Mouse (Mus musculus) ZHBTc4 (cell line): Measurements from ENCODE around the gene Trim58.
A peak's percentile ranks its signal among the peaks of the same experiment; 100 is the strongest.

ENCODE experiments used
- DNase-seq: peaks from one replicate; pipeline ENCODE4 v3.0.0-alpha.2; 2011; ENCODE audit warnings: low read depth, low spot score

The Trim58 gene

DNA sequence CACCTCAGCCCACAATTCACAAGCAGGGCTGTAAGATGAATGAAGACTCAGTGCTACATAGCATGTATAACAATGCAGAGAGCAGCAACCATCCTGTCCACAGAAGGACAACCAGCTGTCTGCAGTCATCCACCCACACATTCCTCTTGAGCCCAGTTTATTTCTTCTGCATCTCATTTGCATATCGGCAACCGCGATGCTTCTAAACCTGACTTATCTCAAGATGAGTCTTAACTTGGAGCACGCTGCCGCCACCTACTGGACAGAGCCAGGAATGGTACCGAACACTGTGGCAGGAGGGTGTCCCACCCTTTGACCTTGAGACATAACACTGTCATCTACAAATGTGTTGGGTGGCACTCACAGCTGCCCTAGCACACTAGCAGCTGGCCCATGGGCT lies 3.1 kb downstream of the Trim58 start:
- DNase-seq = peak; percentile 90

DNA sequence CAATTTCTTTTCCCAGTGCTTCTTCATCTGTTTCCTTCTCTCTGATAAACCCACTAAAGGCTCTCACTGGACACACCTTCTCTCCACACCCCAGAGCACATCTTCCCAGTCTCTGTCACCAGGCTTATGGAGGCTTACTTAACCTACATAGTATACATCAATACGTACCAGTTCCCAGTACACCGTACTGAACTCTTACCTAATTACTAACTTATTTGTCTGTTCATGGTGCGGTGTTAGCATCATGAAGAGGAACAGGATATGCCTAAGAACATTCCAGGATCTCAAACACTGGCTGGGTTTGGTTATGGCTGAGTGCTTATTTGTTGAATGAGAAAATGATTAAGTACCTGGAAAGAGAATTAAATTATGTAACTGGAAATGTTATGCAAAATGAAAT lies 14.9 kb downstream of the Trim58 start:
- no peak for DNase-seq

DNA sequence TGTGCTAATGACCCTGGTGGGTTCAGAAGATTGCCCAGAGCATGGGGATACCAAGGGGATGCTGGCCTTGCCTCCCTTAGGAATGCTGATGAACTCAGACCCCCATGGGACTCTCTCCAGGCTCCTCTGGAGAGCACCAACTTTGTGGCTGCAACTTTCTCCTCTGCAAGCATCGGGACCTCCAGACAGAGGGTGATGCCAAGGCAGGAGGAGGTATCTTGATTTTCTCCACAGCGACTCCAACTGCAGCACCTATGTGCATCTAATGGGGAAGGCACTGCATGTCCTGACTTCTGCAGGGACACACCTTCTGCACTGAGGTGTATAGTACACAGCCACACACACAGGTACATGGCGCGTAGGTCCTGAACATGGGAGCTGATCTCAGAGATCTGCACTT lies 18.3 kb downstream of the Trim58 start, which contains the start of gene Olfr322:
Gene Olfr322, plus strand, starts transcription at position 187 of the 400 bp plus-strand sequence.
- DNase-seq = no peak

DNA sequence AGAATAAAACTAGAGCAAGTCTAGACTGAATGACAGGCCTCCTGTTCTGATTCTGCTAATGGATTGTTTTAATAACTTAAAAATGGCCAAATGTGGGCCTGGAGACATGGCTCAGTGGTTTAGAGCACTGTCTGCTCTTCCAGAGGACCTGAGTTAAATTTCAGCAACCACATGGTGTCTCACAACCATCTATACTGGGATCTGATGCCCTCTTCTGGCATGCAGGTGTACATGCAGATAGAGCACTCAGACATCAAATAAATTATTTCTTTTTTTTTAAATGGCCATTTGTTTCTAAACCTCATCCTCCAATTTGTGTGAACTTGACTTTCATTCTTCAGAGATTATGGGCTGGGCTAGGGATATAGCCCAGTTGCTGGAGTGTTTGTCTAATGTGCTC lies 29.0 kb downstream of the Trim58 start:
- DNase-seq = peak; percentile 42

DNA sequence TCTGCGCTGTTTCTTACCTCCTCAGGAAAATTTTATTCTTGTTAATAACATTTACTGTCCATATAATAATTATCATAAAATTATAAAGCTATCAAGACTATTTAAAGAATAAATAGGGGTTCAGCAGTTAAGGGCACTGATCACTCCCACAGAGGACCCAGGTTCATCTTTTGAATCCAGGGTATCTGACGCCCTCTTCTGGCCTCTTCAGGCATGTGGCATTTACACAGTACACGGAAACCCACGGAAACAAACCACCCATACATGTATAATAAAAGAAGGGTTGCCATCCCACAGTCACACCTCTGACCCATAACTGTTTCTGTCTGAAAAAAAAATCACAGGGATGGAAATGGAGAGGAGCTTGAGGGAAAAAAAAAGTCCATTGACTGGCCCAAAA lies 31.6 kb downstream of the Trim58 start:
- peak; percentile 13 for DNase-seq

DNA sequence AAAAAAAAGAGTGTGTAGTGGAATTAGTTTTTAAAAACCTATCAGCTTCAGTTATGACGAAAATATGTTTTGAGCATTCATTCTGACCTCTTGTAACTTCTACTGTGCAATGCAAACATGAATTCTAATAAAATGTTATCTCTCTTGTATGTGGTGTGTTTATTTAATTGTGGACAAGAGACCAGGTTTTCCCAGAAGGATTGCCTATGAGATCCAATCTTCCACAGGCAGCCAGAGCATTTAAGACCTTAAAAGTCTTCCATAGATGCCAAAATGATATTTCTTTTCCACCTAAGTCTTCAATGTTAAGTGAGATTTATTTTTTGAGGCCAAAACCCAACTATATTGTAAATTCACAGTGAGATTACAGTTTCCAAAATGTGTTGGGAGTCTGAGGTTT lies 40.5 kb downstream of the Trim58 start, which contains the start of gene Olfr320:
Gene Olfr320, plus strand, starts transcription at position 301 of the 400 bp plus-strand sequence.
- DNase-seq = no peak

DNA sequence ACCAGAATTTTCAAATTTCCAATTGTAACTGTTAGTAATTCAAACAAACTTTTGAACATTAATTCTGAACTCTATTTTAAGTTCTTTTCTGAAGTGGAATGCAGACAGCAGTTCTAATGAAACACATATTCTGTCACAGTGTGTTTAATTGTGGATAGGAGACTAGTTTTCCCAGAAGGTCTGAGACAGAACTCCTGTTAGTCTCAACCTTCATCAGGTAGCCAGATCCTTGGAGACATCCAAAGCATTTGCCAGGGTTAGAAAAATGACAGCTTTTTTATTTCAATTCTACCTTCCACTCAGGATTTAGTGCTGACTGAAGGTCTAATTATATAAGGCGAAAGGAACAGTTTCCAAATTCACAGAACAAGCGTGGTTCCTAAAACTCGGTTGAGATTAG lies 58.6 kb downstream of the Trim58 start, which contains the start of gene Olfr319:
Gene Olfr319, plus strand, starts transcription at position 301 of the 400 bp plus-strand sequence.
- DNase-seq = no peak
